Mouse (Mus musculus) adrenal gland, adult 8-10 months (tissue): ENCODE results near the gene Ergic3. TPM values are rescaled to one million over a fixed set of nuclear protein-coding genes. Genes with fewer than 3 reads are reported as not detected.

Experiments
- DNase-seq: peaks from one replicate; pipeline ENCODE4 v3.0.0; 2022
- total RNA-seq, 4 experiments: library from RNA; stranded (reverse); gene quantifications; 2 replicates each; pipeline ENCODE4 v1.2.4; 2022

Gene Ergic3
- total RNA-seq, result 100 to 1,000 TPM; 207 to 250 (median 232) TPM

GRCm38 (mm10) chr2:156007888-156008532 is at the start of gene Ergic3, which contains the start of gene 6430550D23Rik:
Gene Ergic3 (plus strand): TSS chr2:156008045.
Gene 6430550D23Rik (minus strand): TSS chr2:156007977.
- peak; percentile 98 for DNase-seq

- DNase-seq, result no peak
These were observed 47.9 kb upstream of the Ergic3 start for GRCm38 (mm10) chr2:155959981-155960380.

- DNase-seq, result no peak
These were observed 46.0 kb upstream of the Ergic3 start for GRCm38 (mm10) chr2:155961862-155962261.

- DNase-seq, result no peak
These were observed 44.9 kb upstream of the Ergic3 start for GRCm38 (mm10) chr2:155962991-155963390.

GRCm38 (mm10) chr2:155973348-155973747 is 34.5 kb upstream of the Ergic3 start:
- no peak for DNase-seq

GRCm38 (mm10) chr2:155974087-155974731 is 33.6 kb upstream of the Ergic3 start:
- no peak for DNase-seq

GRCm38 (mm10) chr2:155979328-155979991 is 28.4 kb upstream of the Ergic3 start:
- DNase-seq, result no peak

GRCm38 (mm10) chr2:155985776-155986175 is 22.1 kb upstream of the Ergic3 start:
- no peak for DNase-seq

- DNase-seq, result no peak
These were observed 20.7 kb upstream of the Ergic3 start for GRCm38 (mm10) chr2:155987131-155987530.

- DNase-seq, result no peak
These were observed 18.8 kb upstream of the Ergic3 start for GRCm38 (mm10) chr2:155989085-155989484.

GRCm38 (mm10) chr2:155991151-155991550 is 16.7 kb upstream of the Ergic3 start:
- no peak for DNase-seq

GRCm38 (mm10) chr2:155991863-155992321 is 16.0 kb upstream of the Ergic3 start:
- DNase-seq, result peak; percentile 12

- DNase-seq, result no peak
These were observed 2.5 kb upstream of the Ergic3 start for GRCm38 (mm10) chr2:156005393-156005792.

GRCm38 (mm10) chr2:156018106-156018505 is 10.3 kb downstream of the Ergic3 start:
- no peak for DNase-seq

- no peak for DNase-seq
These were observed 13.4 kb downstream of the Ergic3 start for GRCm38 (mm10) chr2:156021219-156021618.

GRCm38 (mm10) chr2:156021765-156022164 is 13.9 kb downstream of the Ergic3 start:
- DNase-seq, result no peak

- no peak for DNase-seq
These were observed 17.6 kb downstream of the Ergic3 start for GRCm38 (mm10) chr2:156025482-156025881.

GRCm38 (mm10) chr2:156039390-156039789 is 31.5 kb downstream of the Ergic3 start:
- no peak for DNase-seq

GRCm38 (mm10) chr2:156042903-156043302 is 35.1 kb downstream of the Ergic3 start:
- DNase-seq, result no peak

GRCm38 (mm10) chr2:156047929-156048328 is 40.1 kb downstream of the Ergic3 start:
- DNase-seq, result no peak

GRCm38 (mm10) chr2:156052816-156053215 is 45.0 kb downstream of the Ergic3 start, which contains the start of gene Fer1l4:
Gene Fer1l4 (minus strand): TSS chr2:156052947.
- no peak for DNase-seq

GRCm38 (mm10) chr2:156065099-156066041 is 57.5 kb downstream of the Ergic3 start, which contains the start of gene Spag4:
Gene Spag4 (plus strand): TSS chr2:156065175.
- DNase-seq, result peak; percentile 63
